Mouse (Mus musculus): Measurements from ENCODE around the gene Pdhb. TPM values are rescaled to one million over a fixed set of nuclear protein-coding genes. Genes with fewer than 3 reads are reported as not detected.

Gene Pdhb
- polyA plus RNA-seq (2015; fragmentation: Nextera tagmentation; extraction: Ambion mirVana), result 206 and 257 TPM in 2 replicates

DNA sequence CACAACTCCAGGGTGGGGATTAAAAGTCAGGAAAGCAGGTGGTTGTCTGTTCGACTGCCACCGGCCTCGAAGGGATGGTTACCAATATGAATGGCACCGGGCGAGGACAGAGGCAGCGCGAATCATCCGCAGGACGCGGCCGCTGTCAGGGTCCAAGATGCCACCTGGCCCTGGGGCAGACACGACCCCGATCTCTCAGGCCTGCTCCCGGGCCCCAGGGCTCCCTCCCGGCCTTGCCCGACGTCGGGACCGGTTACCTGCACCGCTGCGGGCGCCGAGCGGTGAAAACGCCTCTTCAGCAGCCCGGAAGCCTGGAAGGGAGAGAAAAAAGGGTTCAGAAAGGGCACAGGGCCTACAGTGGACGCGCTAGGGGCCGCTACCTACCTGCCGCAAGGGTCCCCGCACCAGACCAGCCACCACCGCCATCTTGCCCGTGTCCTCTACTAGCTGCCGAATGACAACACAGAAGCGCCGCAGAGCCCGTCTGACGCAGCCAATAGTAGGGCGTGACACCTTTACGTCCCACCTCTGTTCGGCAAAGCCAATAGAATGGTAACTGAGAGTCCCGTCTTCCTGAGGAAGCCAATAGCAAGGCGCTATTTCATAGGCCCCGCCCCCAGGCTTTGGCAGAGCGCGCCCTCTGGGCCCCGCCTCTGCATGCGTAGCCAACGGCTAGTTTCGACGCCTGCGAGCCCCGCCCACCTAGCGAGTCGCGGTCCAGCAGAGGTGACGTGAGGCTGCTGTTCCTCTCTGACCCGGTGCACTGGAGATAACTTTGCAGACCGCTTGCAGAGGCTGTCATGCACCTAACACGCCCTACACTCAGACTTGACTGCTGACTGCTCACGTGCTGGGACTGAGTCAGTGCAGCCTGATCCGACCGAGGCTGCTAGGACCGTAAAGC is at the start of gene Pdhb:
Gene Pdhb (minus strand): TSS at position 519 of the 904 bp plus-strand sequence.

DNA sequence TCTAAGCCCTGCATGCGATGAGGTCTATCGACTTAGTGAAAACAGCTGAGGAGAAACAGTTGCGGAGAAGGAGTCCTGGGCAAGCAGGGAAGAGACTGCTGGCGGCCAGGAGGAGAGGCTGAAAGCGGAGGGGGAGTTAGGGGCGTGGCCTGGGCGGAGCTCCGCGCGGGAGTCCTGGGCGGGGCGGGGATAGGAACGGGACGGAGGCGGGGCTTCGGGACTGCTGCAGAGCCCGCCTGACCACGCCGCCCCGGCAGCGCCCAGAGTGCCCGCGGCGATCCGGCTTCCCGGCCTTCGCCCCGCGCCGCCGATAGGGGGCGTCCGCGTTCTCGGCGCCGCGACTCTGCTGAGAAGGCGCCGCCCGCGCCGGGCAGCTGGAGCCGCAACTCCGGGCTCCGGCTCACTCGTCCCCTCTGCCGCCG is 41.0 kb upstream of the Pdhb start, which contains the start of gene Kctd6:
Gene Kctd6 (plus strand): TSS at position 338 of the 422 bp plus-strand sequence.

Other genes with a start within 250 kb of the Pdhb start
- not detected in 2 replicates for gene Gm45521, start 215.7 kb downstream of the Pdhb start, polyA plus RNA-seq (2015; fragmentation: Nextera tagmentation; extraction: Ambion mirVana)
- 0.83 and 1.1 TPM in 2 replicates for gene Dnase1l3, start 178.5 kb downstream of the Pdhb start, polyA plus RNA-seq (2015; fragmentation: Nextera tagmentation; extraction: Ambion mirVana)
- 50.3 and 90.8 TPM in 2 replicates for gene Abhd6, start 170.1 kb downstream of the Pdhb start, polyA plus RNA-seq (2015; fragmentation: Nextera tagmentation; extraction: Ambion mirVana)
- gene Rpp14, start 92.7 kb downstream of the Pdhb start, polyA plus RNA-seq (2015; fragmentation: Nextera tagmentation; extraction: Ambion mirVana), result 45.8 and 50.3 TPM in 2 replicates
- 31.8 and 44.3 TPM in 2 replicates for gene Pxk, start 74.8 kb downstream of the Pdhb start, polyA plus RNA-seq (2015; fragmentation: Nextera tagmentation; extraction: Ambion mirVana)
- 16.5 and 20.4 TPM in 2 replicates for gene Kctd6, start 41.1 kb upstream of the Pdhb start, polyA plus RNA-seq (2015; fragmentation: Nextera tagmentation; extraction: Ambion mirVana)
- gene Acox2, start 86.3 kb upstream of the Pdhb start, polyA plus RNA-seq (2015; fragmentation: Nextera tagmentation; extraction: Ambion mirVana), result 1.5 and 2.3 TPM in 2 replicates
- gene Fam107a, start 145.0 kb upstream of the Pdhb start, polyA plus RNA-seq (2015; fragmentation: Nextera tagmentation; extraction: Ambion mirVana), result 0.91 and 1.2 TPM in 2 replicates
- 0.18 TPM in 1 of 2 replicates, not detected in the other for gene Oit1, start 205.7 kb upstream of the Pdhb start, polyA plus RNA-seq (2015; fragmentation: Nextera tagmentation; extraction: Ambion mirVana)